Mouse (Mus musculus) lung, embryonic 14.5 days (tissue): ENCODE measurements at regions not wholly inside any gene's neighbourhood (a gene's known extent, or its start where the extent isn't known, plus 50 kb on each side); places are given as distances from the start of the nearest gene placed in this dataset.

Source experiments
- ATAC-seq: fragments of 200-750 bp; cut with Nextera tagmentation; 2 replicates; pipeline ENCODE4 v1.8.0; 2017; ENCODE audit warnings: mild to moderate bottlenecking, moderate TSS enrichment, moderate library complexity; ENCODE audit not compliant: insufficient read depth
- DNase-seq: peaks from one replicate; pipeline ENCODE4 v3.0.0-alpha.2; 2015
- H3K27ac ChIP-seq: fragments of 300-500 bp; sonication (generic); 2 replicates; pipeline ENCODE4 v1.5.1; 2014; ENCODE audit warnings: low read depth, mild to moderate bottlenecking, moderate library complexity
- H3K27me3 ChIP-seq: fragments of 300-500 bp; sonication (generic); 2 replicates; pipeline ENCODE4 v1.6.1; 2014; ENCODE audit warnings: low read length, control low read depth; ENCODE audit not compliant: insufficient read depth
- H3K36me3 ChIP-seq: fragments of 300-500 bp; sonication (generic); 2 replicates; pipeline ENCODE4 v1.6.1; 2014; ENCODE audit warnings: control low read depth; ENCODE audit not compliant: insufficient read depth
- H3K4me1 ChIP-seq: fragments of 300-500 bp; sonication (generic); 2 replicates; pipeline ENCODE4 v1.6.1; 2014; ENCODE audit warnings: antibody characterized with exemption, control low read depth; ENCODE audit not compliant: insufficient read depth
- H3K4me2 ChIP-seq: fragments of 300-500 bp; sonication (generic); 2 replicates; pipeline ENCODE4 v1.6.1; 2014; ENCODE audit warnings: mild to moderate bottlenecking
- H3K4me3 ChIP-seq: fragments of 300-500 bp; sonication (generic); 2 replicates; pipeline ENCODE4 v1.5.1; 2014; ENCODE audit warnings: low read depth, low read length
- H3K9ac ChIP-seq: fragments of 300-500 bp; sonication (generic); 2 replicates; pipeline ENCODE4 v1.6.1; 2014
- H3K9me3 ChIP-seq: fragments of 300-500 bp; sonication (generic); 2 replicates; pipeline ENCODE4 v1.6.1; 2016; ENCODE audit warnings: low read depth, low read length, control low read depth
- CTCF ChIP-seq: IDR thresholded peaks from 2 replicates; pipeline ENCODE4 v1.5.1; 2016; ENCODE audit warnings: antibody characterized with exemption, low read depth
- WGBS: fragments of 180-500 bp; shearing (Covaris S2); extraction: QIAGEN DNeasy Blood & Tissue Kit; methylation state at CpG from one replicate; pipeline ENCODE4 v1.1.7; 2014; 5-methylcytosine and 5-hydroxymethylcytosine counted together

DNA sequence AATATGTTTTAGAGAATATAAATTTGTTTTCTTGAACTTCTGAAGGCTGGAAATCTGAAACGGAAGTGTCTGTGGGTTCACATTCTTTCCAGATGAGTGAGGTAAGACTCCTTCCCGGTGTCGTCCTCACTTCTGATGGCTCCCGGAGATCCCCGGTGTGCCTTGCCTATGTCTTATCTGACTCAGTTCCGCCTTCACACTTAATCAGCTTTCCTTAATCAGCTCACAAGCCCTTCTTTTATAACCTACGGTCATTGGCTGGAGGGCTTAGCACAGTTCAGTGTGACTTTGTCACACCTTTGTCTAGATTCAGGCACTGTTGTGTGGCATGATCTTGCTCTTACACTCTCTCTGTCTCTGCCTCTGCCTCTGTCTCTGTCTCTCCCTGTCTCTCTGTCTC lies 269.6 kb downstream of the Cd83 start:
- Histone ChIP-seq H3K4me1 (peaks cover 21% of the 10 kb centered on the region), H3K27me3 (no peaks in the 10 kb centered on the region), H3K36me3 (no peaks in the 10 kb centered on the region), H3K9me3 (no peaks in the 10 kb centered on the region), H3K4me2 (no peak overlapping the region), H3K9ac (no peak overlapping the region), H3K4me3 (no peak overlapping the region), H3K27ac (no peak overlapping the region)
- WGBS = 42% methylated on average over 7 of the region's 7 CpGs
- DNase-seq (no peak), ATAC-seq (no peak)
- no peak for TF ChIP-seq CTCF

- WGBS = 24% methylated on average over 20 of the region's 20 CpGs
- Histone ChIP-seq H3K9ac (no peak overlapping the region), H3K4me1 (peaks cover 21% of the 10 kb centered on the region), H3K4me3 (no peak overlapping the region), H3K27me3 (no peaks in the 10 kb centered on the region), H3K4me2 (peak overlapping the region; percentile 40), H3K36me3 (no peaks in the 10 kb centered on the region), H3K9me3 (no peaks in the 10 kb centered on the region), H3K27ac (peak overlapping the region; percentile 82)
- ATAC-seq (peak; percentile 86), DNase-seq (peak; percentile 94)
- no peak for TF ChIP-seq CTCF
Observed at GRCm38 (mm10) chr13:44055573-44056491, 271.3 kb downstream of the Cd83 start.

DNA sequence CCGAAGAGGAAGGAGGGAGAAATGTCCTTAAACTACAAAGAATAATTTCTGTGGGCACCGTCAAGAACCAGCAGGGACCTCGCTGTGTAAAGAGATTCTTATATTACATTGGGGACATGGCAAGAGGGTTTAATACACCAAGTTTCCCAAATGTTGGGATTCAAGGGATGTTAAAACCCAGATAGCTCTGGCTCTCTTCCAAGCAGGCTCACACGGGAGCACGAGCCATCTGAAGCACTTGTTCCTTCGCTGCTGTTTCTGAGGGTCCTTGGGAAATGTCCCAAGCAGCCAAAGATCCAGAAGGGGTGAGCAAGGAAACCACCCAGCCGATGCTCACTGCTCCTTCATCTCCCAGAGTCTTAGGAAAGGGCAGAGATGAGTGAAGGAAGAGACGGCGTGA lies 272.1 kb downstream of the Cd83 start:
- Histone ChIP-seq H3K9ac (no peak overlapping the region), H3K4me3 (no peak overlapping the region), H3K4me1 (peaks cover 21% of the 10 kb centered on the region), H3K9me3 (no peaks in the 10 kb centered on the region), H3K4me2 (peak overlapping the region; percentile 40), H3K27me3 (no peaks in the 10 kb centered on the region), H3K27ac (peak overlapping the region; percentile 82), H3K36me3 (no peaks in the 10 kb centered on the region)
- no peak for ATAC-seq
- 50% methylated on average over 9 of the region's 9 CpGs for WGBS
- DNase-seq = peak; percentile 70
- no peak for TF ChIP-seq CTCF

DNA sequence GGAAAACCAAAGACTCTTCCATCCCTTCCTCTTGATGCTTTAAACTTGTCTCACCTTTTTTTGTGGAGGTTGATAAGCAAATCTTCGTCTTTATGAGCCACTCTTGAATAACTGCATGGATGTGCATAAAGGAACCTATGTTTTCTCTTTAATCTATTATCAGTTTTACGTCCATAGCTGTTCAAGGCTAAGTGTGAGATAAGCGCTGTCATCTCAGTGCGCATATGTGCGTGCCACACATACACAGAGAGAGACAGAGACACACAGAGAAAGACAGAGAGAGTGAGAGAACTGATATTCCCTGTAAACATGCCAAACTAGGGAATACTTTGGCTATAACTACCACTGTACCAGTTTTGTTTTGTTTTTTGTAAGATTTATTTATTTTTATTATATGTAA lies 273.0 kb downstream of the Cd83 start:
- H3K36me3 ChIP-seq = no peaks in the 10 kb centered on the region
- H3K4me2 ChIP-seq = no peak overlapping the region
- no peaks in the 10 kb centered on the region for H3K27me3 ChIP-seq
- no peak for DNase-seq
- no peak overlapping the region for H3K27ac ChIP-seq
- H3K4me1 ChIP-seq = peaks cover 29% of the 10 kb centered on the region
- TF ChIP-seq CTCF = no peak
- H3K9me3 ChIP-seq = no peaks in the 10 kb centered on the region
- H3K9ac ChIP-seq = no peak overlapping the region
- no peak overlapping the region for H3K4me3 ChIP-seq
- no peak for ATAC-seq
- WGBS = 60% methylated on average over 5 of the region's 5 CpGs

DNA sequence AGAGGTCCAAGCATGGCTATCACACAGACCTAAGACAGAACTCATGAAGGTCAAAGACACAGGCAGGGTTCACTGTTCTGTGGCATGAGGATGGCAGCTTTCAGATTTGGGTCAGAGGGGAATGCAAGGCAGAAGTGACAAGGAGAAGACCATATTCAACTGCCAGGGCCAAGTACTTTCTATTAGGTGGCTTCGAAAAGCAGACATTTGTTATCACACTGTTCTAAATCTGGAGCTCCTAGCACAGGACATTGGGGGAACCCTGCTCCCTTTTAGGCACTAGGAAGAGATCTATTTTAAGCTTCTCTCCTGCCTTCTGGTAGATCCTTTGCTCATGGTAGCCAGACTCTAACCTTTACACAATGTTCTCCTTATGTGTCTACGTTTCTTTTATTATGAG lies 273.7 kb downstream of the Cd83 start:
- peaks cover 30% of the 10 kb centered on the region for H3K4me1 ChIP-seq

GRCm38 (mm10) chr13:44059436-44059835 lies 274.9 kb downstream of the Cd83 start:
- no peaks in the 10 kb centered on the region for H3K27me3 ChIP-seq
- H3K9me3 ChIP-seq = no peaks in the 10 kb centered on the region
- 43% methylated on average over 8 of the region's 8 CpGs for WGBS
- H3K4me3 ChIP-seq = no peak overlapping the region
- H3K4me1 ChIP-seq = peaks cover 26% of the 10 kb centered on the region
- ATAC-seq (no peak), DNase-seq (no peak)
- no peak for TF ChIP-seq CTCF
- H3K4me2 ChIP-seq = no peak overlapping the region
- H3K9ac ChIP-seq = no peak overlapping the region
- no peak overlapping the region for H3K27ac ChIP-seq
- H3K36me3 ChIP-seq = no peaks in the 10 kb centered on the region

More for the DNA sequence above, 273.7 kb downstream of the Cd83 start:
- no peak for DNase-seq
- Histone ChIP-seq H3K27ac (no peak overlapping the region), H3K9ac (no peak overlapping the region), H3K36me3 (no peaks in the 10 kb centered on the region), H3K4me2 (no peak overlapping the region), H3K27me3 (no peaks in the 10 kb centered on the region), H3K4me3 (no peak overlapping the region), H3K9me3 (no peaks in the 10 kb centered on the region)
- 92% methylated on average over 2 of the region's 2 CpGs for WGBS
- no peak for ATAC-seq
- TF ChIP-seq CTCF = no peak

DNA sequence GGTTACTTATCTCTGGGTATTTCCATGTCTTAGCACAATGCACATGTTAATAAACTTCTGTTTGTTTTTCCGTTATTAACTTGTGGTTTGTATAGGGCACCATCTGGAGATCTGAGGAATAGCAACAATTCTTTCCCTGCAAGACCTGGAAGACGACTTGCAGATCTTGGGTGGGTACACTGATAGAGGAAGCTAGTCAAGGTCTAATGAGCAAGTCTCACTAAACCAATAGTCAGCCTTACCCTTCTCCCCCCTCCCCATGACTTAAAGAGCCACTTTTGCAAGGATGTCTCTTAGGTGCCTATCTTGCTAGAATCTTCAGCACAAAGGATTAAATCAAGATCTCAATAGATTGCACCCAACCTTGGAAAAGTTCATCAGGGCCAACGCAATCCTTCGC lies 276.7 kb downstream of the Cd83 start:
- Histone ChIP-seq H3K9me3 (no peaks in the 10 kb centered on the region), H3K36me3 (no peaks in the 10 kb centered on the region), H3K4me1 (peaks cover 13% of the 10 kb centered on the region; the same call in 1 of the 2 replicates), H3K9ac (no peak overlapping the region), H3K27me3 (no peaks in the 10 kb centered on the region), H3K4me3 (no peak overlapping the region), H3K27ac (no peak overlapping the region), H3K4me2 (no peak overlapping the region)
- 83% methylated on average over 4 of the region's 4 CpGs for WGBS
- DNase-seq = no peak
- no peak for ATAC-seq
- no peak for TF ChIP-seq CTCF
